Mouse (Mus musculus) forebrain, embryonic 15.5 days (tissue): ENCODE measurements at regions not wholly inside any gene's neighbourhood (a gene's known extent, or its start where the extent isn't known, plus 50 kb on each side); places are given as distances from the start of the nearest gene placed in this dataset.

Source experiments
- ATAC-seq: fragments of 200-750 bp; cut with Nextera tagmentation; replicated peaks from 2 replicates; pipeline ENCODE4 v1.8.0; 2017; ENCODE audit warnings: mild to moderate bottlenecking, moderate TSS enrichment, moderate library complexity
- H3K27ac ChIP-seq: fragments of 300-500 bp; sonication (generic); replicated peaks from 2 replicates; pipeline ENCODE4 v1.5.1; 2015; ENCODE audit warnings: mild to moderate bottlenecking, inconsistent platforms
- H3K27me3 ChIP-seq: fragments of 300-500 bp; sonication (generic); 2 replicates; pipeline ENCODE4 v1.6.1; 2015; ENCODE audit warnings: inconsistent platforms
- H3K36me3 ChIP-seq: fragments of 300-500 bp; sonication (generic); 2 replicates; pipeline ENCODE4 v1.6.1; 2015; ENCODE audit warnings: mild to moderate bottlenecking, inconsistent platforms
- H3K4me1 ChIP-seq: fragments of 300-500 bp; sonication (generic); 2 replicates; pipeline ENCODE4 v1.6.1; 2015; ENCODE audit warnings: inconsistent platforms
- H3K4me2 ChIP-seq: fragments of 300-500 bp; sonication (generic); replicated peaks from 2 replicates; pipeline ENCODE4 v1.6.1; 2015; ENCODE audit warnings: mild to moderate bottlenecking, inconsistent platforms
- H3K4me3 ChIP-seq: fragments of 300-500 bp; sonication (generic); 2 replicates; pipeline ENCODE4 v1.5.1; 2015; ENCODE audit warnings: mild to moderate bottlenecking, inconsistent platforms
- H3K9ac ChIP-seq: fragments of 300-500 bp; sonication (generic); replicated peaks from 2 replicates; pipeline ENCODE4 v1.6.1; 2015; ENCODE audit warnings: mild to moderate bottlenecking, inconsistent platforms
- H3K9me3 ChIP-seq: fragments of 300-500 bp; sonication (generic); 2 replicates; pipeline ENCODE4 v1.6.1; 2016; ENCODE audit warnings: inconsistent platforms
- WGBS: fragments of 180-500 bp; shearing (Covaris S2); methylation state at CpG from one replicate; pipeline ENCODE4 v1.1.7; 2015; ENCODE audit warnings: mixed read lengths; 5-methylcytosine and 5-hydroxymethylcytosine counted together

DNA sequence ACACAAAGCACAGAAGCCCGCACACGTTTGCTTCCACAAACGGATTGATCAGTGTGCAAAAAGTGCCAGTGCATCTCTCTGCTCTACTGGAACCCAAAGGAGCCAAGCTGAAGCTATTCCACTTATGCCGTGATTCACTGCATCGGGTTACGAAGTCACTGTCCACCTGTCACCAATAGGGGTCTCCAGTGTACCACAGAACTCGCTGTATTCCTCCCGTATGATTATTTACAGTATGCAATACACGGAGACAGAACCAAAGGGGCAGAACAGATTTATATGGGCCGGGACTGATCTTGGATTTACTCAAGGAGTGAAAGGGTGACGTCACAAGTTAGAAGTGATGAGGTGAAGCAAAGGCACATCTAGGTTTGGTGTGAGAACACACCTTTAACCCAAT lies 155.5 kb upstream of the Atp5g3 start:
- H3K9me3 ChIP-seq: no peaks in the 10 kb centered on the region
- H3K4me3 ChIP-seq: no peak overlapping the region
- no peak overlapping the region for H3K27ac ChIP-seq
- WGBS: 6% methylated on average over 11 of the region's 11 CpGs
- no peaks in the 10 kb centered on the region for H3K36me3 ChIP-seq
- peak; percentile 81 for ATAC-seq
- 0 out of 2 replicates have a peak, but pooled peaks cover 11% of the 10 kb centered on the region for H3K27me3 ChIP-seq
- no peak overlapping the region for H3K4me2 ChIP-seq
- no peak overlapping the region for H3K9ac ChIP-seq
- peaks cover 24% of the 10 kb centered on the region for H3K4me1 ChIP-seq

DNA sequence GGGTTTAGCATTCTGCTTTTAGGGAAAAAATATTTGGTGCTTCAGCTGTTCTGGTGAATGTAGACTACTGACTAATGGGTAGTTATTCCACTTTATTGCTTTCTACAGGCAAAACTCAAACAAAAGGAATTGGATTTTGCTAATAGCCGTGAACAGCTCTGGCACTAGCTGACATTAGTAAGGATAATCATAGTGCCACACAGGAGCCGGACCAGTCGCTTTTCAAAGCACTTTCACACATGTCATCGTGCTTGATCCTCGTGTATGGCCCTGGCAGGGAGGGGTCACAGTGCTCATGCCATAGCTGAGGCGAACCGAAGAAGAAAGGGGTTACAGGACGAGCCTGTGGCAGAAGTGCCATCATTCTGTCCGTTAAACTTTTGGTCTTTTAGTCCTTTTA lies 153.2 kb upstream of the Atp5g3 start:
- peaks cover 24% of the 10 kb centered on the region for H3K4me1 ChIP-seq
- H3K4me3 ChIP-seq: peak overlapping the region; percentile 26; the same call in 1 of the 2 replicates
- H3K27me3 ChIP-seq: 0 out of 2 replicates have a peak, but pooled peaks cover 6% of the 10 kb centered on the region
- no peaks in the 10 kb centered on the region for H3K36me3 ChIP-seq
- no peaks in the 10 kb centered on the region for H3K9me3 ChIP-seq
- ATAC-seq: 0 out of 2 replicates have a peak, but pooled peaks have one; percentile 20
- 22% methylated on average over 9 of the region's 9 CpGs for WGBS
- peak overlapping the region; percentile 42 for H3K4me2 ChIP-seq
- H3K27ac ChIP-seq: peak overlapping the region; percentile 24; the same call in 1 of the 2 replicates
- H3K9ac ChIP-seq: no peak overlapping the region

DNA sequence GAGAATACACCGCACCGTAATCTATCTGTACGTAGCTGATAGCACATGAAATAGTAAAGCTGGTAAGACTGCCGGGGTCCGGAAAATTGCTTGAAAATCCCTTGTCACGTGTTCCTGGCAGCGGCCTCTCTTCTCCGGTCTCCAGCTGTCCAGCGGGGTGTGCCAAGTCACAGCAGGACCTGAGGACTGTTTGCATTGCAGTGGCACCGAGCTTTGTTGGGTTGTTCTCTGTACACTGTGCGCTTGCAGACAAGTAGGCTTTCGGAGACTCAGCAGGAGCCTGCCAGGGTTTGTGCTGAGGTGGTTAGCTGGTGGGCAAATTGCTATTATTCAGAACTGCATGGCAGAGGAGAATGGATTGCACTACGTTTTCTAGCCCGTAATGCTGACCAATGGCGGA lies 152.7 kb upstream of the Atp5g3 start:
- H3K9ac ChIP-seq: peak overlapping the region; percentile 7; the same call in 1 of the 2 replicates
- peak overlapping the region; percentile 24 for H3K27ac ChIP-seq
- H3K4me3 ChIP-seq: peak overlapping the region; percentile 26
- WGBS: 19% methylated on average over 15 of the region's 15 CpGs
- ATAC-seq: peak; percentile 91
- H3K36me3 ChIP-seq: no peaks in the 10 kb centered on the region
- 0 out of 2 replicates have a peak, but pooled peaks cover 6% of the 10 kb centered on the region for H3K27me3 ChIP-seq
- H3K4me2 ChIP-seq: peak overlapping the region; percentile 42
- peaks cover 24% of the 10 kb centered on the region for H3K4me1 ChIP-seq
- H3K9me3 ChIP-seq: no peaks in the 10 kb centered on the region

DNA sequence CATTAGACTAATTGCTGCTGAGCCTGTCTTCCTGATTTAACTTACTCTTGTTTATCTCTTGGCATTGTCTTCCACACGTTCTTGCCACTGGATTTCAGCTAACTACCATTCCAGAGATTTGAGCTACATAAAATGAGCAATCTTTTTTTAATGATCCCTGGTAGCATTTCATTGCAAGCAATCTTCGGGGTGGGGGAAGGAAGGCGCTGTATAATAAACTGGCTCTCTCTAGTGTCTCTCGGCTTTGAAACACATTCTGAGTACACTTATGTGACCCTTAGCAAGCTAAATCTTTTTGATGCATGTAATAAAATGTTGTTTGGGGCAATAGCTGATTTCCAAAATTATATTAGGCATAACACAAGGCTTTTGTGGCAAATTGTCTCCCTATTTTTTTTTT lies 152.2 kb upstream of the Atp5g3 start:
- WGBS: 36% methylated on average over 4 of the region's 4 CpGs
- H3K27me3 ChIP-seq: 0 out of 2 replicates have a peak, but pooled peaks cover 6% of the 10 kb centered on the region
- H3K4me3 ChIP-seq: no peak overlapping the region; the same call in 1 of the 2 replicates
- no peaks in the 10 kb centered on the region for H3K9me3 ChIP-seq
- 0 out of 2 replicates have a peak overlapping the region, but pooled peaks have one; percentile 18 for H3K27ac ChIP-seq
- H3K9ac ChIP-seq: peak overlapping the region; percentile 7; the same call in 1 of the 2 replicates
- H3K36me3 ChIP-seq: no peaks in the 10 kb centered on the region
- peak overlapping the region; percentile 42 for H3K4me2 ChIP-seq
- H3K4me1 ChIP-seq: peaks cover 24% of the 10 kb centered on the region
- no peak for ATAC-seq

DNA sequence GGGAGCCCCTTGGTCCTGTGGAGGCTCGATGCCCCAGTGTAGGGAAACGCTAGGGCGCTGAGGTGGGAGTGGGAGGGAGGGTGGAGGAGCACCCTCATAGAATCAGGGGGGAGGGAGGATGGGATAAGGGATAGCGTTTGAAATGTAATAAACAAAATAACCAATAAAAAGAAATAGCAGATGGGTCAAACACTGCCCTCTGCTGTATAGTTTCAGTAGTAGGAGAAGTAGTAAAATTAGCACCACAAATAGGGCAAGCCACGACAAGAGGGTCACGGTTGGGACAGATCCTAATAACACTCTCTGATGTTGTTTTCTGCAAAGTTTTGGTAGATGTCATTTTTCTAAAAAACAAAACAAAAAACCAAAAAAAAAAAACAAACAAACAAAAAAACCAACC lies 131.3 kb upstream of the Atp5g3 start:
- 81% methylated on average over 6 of the region's 6 CpGs for WGBS
- H3K4me3 ChIP-seq: no peak overlapping the region
- no peak overlapping the region for H3K9ac ChIP-seq
- no peaks in the 10 kb centered on the region for H3K9me3 ChIP-seq
- no peaks in the 10 kb centered on the region for H3K36me3 ChIP-seq
- H3K4me2 ChIP-seq: no peak overlapping the region
- no peaks in the 10 kb centered on the region for H3K4me1 ChIP-seq
- no peak overlapping the region for H3K27ac ChIP-seq
- no peak for ATAC-seq
- no peaks in the 10 kb centered on the region for H3K27me3 ChIP-seq

DNA sequence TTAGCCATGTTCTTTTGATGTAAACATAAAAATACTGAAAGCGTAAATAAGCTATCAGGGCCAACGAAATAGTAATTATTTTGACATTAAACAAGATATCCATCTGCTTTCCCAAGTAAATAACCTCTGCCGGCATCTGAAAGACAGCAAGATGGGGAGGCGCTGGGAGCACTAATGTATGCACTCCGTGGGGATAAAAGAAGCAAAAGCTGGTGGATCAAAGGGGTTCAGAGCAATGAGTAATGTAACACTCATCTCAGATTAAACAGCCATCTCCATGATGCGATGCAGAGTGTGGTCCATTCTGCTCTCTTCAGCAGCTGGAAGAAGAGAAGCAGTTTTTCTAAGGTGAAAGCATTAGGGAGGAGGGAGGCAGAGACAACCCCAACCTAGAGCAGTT lies 128.5 kb upstream of the Atp5g3 start:
- no peaks in the 10 kb centered on the region for H3K4me1 ChIP-seq
- no peaks in the 10 kb centered on the region for H3K9me3 ChIP-seq
- no peak overlapping the region for H3K4me3 ChIP-seq
- H3K4me2 ChIP-seq: no peak overlapping the region
- WGBS: 48% methylated on average over 6 of the region's 6 CpGs
- H3K27me3 ChIP-seq: no peaks in the 10 kb centered on the region
- no peaks in the 10 kb centered on the region for H3K36me3 ChIP-seq
- ATAC-seq: no peak
- H3K9ac ChIP-seq: no peak overlapping the region
- no peak overlapping the region for H3K27ac ChIP-seq

DNA sequence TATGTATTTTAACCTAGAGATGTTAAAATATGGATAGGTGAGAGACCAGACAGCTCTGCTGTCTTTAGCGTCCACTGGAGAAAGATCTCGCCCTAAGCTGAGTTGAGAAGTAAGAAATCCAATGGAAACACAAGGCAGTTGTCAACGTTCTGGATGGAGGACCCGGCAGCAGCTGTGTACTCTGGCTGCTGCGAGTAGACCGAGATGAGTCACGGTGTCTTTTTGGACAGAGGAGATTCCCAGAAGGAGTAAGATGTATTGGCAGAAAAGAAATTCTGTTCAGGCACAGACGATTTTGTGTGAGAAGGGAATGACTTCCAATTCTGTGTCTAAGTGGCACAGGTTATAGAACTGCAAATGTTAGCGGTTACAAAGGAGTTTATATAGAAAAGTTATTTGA lies 124.9 kb upstream of the Atp5g3 start:
- Histone ChIP-seq H3K9ac (no peak overlapping the region), H3K9me3 (no peaks in the 10 kb centered on the region), H3K4me3 (no peak overlapping the region), H3K27me3 (no peaks in the 10 kb centered on the region), H3K4me2 (no peak overlapping the region), H3K27ac (no peak overlapping the region), H3K36me3 (no peaks in the 10 kb centered on the region), H3K4me1 (no peaks in the 10 kb centered on the region)
- no peak for ATAC-seq
- 91% methylated on average over 9 of the region's 9 CpGs for WGBS

DNA sequence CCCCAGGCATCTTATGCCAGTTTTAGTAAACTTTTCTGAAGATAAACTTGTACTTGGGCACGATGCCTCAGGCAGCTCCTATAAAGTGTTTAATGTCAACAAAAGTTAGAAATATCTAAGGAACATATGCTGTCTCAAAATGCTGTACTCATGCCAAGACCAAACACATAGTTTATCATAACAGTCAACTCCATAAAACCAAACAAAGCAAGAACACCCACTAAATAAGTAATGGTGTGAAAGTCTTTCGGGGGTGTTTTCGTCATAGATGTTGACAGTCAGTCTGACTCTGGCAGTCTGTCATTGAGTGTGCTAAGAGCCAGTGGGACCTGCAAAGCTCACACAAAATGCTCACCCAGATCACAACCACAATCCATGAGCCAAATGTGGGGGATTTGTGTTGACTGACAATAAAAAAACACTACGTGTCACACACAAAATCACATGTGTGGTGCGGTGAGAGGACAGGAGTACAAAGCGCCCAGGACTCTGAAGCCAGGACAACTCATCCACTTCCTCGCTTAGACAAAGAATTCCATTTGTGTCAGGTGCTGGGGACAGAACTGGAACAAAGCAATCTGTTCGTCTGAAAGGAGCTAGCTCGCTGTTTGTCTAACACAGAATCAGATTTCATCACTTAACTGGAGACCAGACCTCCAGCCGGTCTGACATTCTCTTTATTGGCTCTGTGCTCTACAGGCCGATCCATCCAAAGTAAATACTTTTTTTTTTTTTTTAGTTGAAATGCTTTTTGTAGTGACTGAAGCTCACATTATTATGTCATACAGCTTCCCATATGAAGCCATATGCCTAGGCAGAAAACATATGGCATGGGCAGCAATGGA lies 121.3 kb upstream of the Atp5g3 start:
- Histone ChIP-seq H3K4me2 (no peak overlapping the region), H3K27me3 (no peaks in the 10 kb centered on the region), H3K4me1 (peaks cover 6% of the 10 kb centered on the region; the same call in 1 of the 2 replicates), H3K27ac (no peak overlapping the region), H3K36me3 (no peaks in the 10 kb centered on the region), H3K9me3 (no peaks in the 10 kb centered on the region), H3K4me3 (no peak overlapping the region), H3K9ac (no peak overlapping the region)
- ATAC-seq: no peak
- 64% methylated on average over 11 of the region's 11 CpGs for WGBS

DNA sequence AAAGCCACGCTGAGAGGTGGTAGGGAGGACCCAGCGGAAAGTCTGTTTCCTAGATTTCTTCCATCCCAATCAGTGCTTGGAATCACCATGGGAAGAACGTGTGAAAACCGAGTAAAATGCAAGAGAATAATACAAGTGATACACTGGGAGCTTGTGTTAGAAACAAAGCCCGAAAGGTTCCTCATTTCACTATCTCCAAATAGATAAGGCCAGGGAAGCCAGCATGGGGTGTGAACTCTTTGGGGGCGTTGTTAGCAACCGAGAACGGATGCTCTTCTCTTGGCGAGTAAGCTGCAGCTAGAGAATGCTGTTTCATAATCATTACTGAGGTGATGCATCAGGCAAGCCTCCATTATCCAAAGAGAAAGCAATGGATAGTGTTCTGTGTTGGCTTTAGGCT lies 118.8 kb upstream of the Atp5g3 start:
- no peaks in the 10 kb centered on the region for H3K27me3 ChIP-seq
- no peak for ATAC-seq
- WGBS: 89% methylated on average over 9 of the region's 9 CpGs
- no peak overlapping the region for H3K4me3 ChIP-seq
- no peak overlapping the region for H3K9ac ChIP-seq
- no peaks in the 10 kb centered on the region for H3K36me3 ChIP-seq
- H3K9me3 ChIP-seq: no peaks in the 10 kb centered on the region
- no peak overlapping the region for H3K4me2 ChIP-seq
- peaks cover 6% of the 10 kb centered on the region; the same call in 1 of the 2 replicates for H3K4me1 ChIP-seq
- no peak overlapping the region for H3K27ac ChIP-seq

DNA sequence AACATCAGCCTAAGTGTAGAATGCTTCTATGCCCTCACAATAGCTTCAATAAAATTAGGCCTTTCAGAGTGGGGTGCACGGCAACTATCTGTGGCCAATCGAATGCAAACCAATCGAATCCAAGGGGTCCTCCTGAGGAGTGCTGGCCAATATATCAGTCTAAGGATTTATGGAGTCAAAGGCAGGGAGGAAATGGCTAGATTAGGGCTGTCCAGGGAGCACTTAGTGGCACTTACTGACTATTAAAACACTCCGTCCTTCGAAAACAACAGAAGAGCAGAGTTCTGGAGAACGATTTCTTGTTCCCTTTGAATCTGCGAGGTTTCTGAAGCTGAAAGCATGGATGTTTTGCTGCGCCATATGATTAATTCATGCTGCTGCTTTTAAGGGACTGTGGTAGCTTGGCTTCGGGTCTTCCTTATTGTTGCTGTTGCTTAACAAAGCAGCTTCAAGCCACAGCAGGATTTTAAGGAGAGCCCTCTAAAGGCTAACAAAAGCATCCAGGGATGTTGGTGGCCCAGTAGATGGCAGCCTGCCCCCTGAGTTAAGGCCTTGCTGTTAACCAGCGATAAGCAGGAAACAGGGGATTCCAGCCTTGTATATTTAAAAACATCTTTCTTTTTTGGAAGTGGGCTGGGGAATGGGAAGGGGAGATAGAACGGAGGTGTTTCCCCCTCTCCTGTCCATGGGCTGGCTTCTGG lies 116.4 kb upstream of the Atp5g3 start:
- WGBS: 45% methylated on average over 11 of the region's 11 CpGs
- H3K36me3 ChIP-seq: no peaks in the 10 kb centered on the region
- H3K9me3 ChIP-seq: no peaks in the 10 kb centered on the region
- H3K4me1 ChIP-seq: peaks cover 6% of the 10 kb centered on the region; the same call in 1 of the 2 replicates
- no peak overlapping the region for H3K27ac ChIP-seq
- peaks cover 3% of the 10 kb centered on the region; the same call in 1 of the 2 replicates for H3K27me3 ChIP-seq
- H3K4me2 ChIP-seq: no peak overlapping the region
- no peak overlapping the region for H3K4me3 ChIP-seq
- 0 out of 2 replicates have a peak overlapping the region, but pooled peaks have one; percentile 0 for H3K9ac ChIP-seq
- no peak for ATAC-seq

DNA sequence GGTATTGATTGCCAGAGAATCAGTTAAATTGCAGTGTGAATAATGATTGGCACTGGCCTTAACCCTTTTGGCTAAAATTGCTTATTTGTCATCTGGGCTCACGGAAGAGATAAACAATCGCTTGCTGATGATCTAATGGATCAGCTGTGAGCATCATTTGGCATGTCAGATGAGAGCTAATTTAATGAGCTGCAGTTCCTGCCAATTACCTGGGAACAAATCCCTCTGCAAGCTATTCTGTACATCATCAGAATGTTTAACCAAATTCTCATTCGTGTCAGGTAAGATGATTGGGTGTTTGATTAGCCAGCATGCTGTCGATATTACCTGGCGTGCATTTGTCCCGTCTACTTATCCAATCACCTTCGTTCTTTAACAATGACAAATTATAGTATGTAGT lies 104.0 kb upstream of the Atp5g3 start:
- Histone ChIP-seq H3K4me3 (no peak overlapping the region), H3K27me3 (peaks cover 3% of the 10 kb centered on the region; the same call in 1 of the 2 replicates), H3K4me1 (no peaks in the 10 kb centered on the region), H3K36me3 (no peaks in the 10 kb centered on the region), H3K4me2 (no peak overlapping the region), H3K9ac (no peak overlapping the region), H3K27ac (no peak overlapping the region), H3K9me3 (no peaks in the 10 kb centered on the region)
- 68% methylated on average over 7 of the region's 7 CpGs for WGBS
- no peak for ATAC-seq

DNA sequence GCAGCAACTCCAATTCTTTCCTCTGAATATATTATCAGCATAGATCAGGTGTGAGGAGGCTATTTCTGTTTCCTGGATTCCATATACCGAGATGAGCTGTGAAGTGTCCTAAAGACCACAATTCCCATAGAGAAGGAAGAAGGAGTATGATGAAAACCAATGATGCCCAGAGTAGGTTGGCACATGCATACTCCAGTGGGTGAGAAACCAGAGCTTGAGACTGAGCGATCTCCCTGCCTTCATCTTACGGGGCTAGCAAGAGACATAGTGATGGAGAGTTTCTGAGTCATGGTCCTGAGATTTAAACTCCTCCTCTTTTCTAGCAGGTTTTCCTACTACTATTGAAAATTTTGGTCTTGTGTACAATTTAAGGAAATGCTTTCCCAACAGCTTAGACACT lies 103.1 kb upstream of the Atp5g3 start:
- 89% methylated on average over 3 of the region's 3 CpGs for WGBS
- H3K9me3 ChIP-seq: no peaks in the 10 kb centered on the region

More for the DNA sequence above, 103.1 kb upstream of the Atp5g3 start:
- Histone ChIP-seq H3K36me3 (no peaks in the 10 kb centered on the region), H3K27me3 (peaks cover 3% of the 10 kb centered on the region; the same call in 1 of the 2 replicates), H3K4me2 (no peak overlapping the region), H3K27ac (no peak overlapping the region), H3K9ac (no peak overlapping the region), H3K4me3 (no peak overlapping the region), H3K4me1 (no peaks in the 10 kb centered on the region)
- no peak for ATAC-seq
